Mouse (Mus musculus) intestine, embryonic 14.5 days (tissue): ENCODE results near the gene Ndufaf4. TPM values are rescaled to one million over a fixed set of nuclear protein-coding genes. Genes with fewer than 3 reads are reported as not detected.

Source experiments
- ATAC-seq: fragments of 200-750 bp; cut with Nextera tagmentation; replicated peaks from 2 replicates; pipeline ENCODE4 v1.8.0; 2017; ENCODE audit warnings: low read depth, moderate number of reproducible peaks, moderate TSS enrichment, moderate library complexity; ENCODE audit not compliant: low FRiP score, low TSS enrichment
- DNase-seq: peaks from one replicate; pipeline ENCODE4 v3.0.0-alpha.2; 2018; ENCODE audit warnings: low spot score
- H3K27ac ChIP-seq: fragments of 300-500 bp; sonication (generic); 2 replicates; pipeline ENCODE4 v1.5.1; 2014; ENCODE audit warnings: low read depth, mild to moderate bottlenecking, control low read depth
- H3K27me3 ChIP-seq: fragments of 300-500 bp; sonication (generic); replicated peaks from 2 replicates; pipeline ENCODE4 v1.6.1; 2014; ENCODE audit warnings: low read length, control low read depth; ENCODE audit not compliant: control insufficient read depth, insufficient read depth
- H3K36me3 ChIP-seq: fragments of 300-500 bp; sonication (generic); 2 replicates; pipeline ENCODE4 v1.6.1; 2014; ENCODE audit warnings: low read length, control low read depth; ENCODE audit not compliant: control insufficient read depth, insufficient read depth
- H3K4me1 ChIP-seq: fragments of 300-500 bp; sonication (generic); replicated peaks from 2 replicates; pipeline ENCODE4 v1.6.1; 2014; ENCODE audit warnings: low read length, control low read depth, mixed read lengths; ENCODE audit not compliant: control insufficient read depth, insufficient read depth
- H3K4me2 ChIP-seq: fragments of 300-500 bp; sonication (generic); 2 replicates; pipeline ENCODE4 v1.6.1; 2014; ENCODE audit warnings: low read length
- H3K4me3 ChIP-seq: fragments of 300-500 bp; sonication (generic); 2 replicates; pipeline ENCODE4 v1.5.1; 2014; ENCODE audit warnings: low read depth, low read length, control low read depth, mixed read lengths
- H3K9ac ChIP-seq: fragments of 300-500 bp; sonication (generic); 2 replicates; pipeline ENCODE4 v1.6.1; 2014; ENCODE audit warnings: mild to moderate bottlenecking, low read length
- H3K9me3 ChIP-seq: fragments of 300-500 bp; sonication (generic); 2 replicates; pipeline ENCODE4 v1.6.1; 2016; ENCODE audit warnings: low read length, control low read depth; ENCODE audit not compliant: control insufficient read depth
- WGBS: fragments of 180-500 bp; shearing (Covaris S2); extraction: QIAGEN DNeasy Blood & Tissue Kit; methylation state at CpG from one replicate; pipeline ENCODE4 v1.1.7; 2014; 5-methylcytosine and 5-hydroxymethylcytosine counted together
- polyA plus RNA-seq: library from polyadenylated mRNA; unstranded; fragments of >200 nt; fragmentation: Nextera tagmentation; extraction: Ambion mirVana; gene quantifications from 2 replicates; pipeline ENCODE4 v1.2.1, GENCODE M21; 2014

Ndufaf4 gene
- polyA plus RNA-seq, 1 experiment from 2014 or later: 64.8 TPM

GRCm38 (mm10) chr4:24942728-24943424 is 45.0 kb downstream of the Ndufaf4 start:
- DNase-seq (no peak), ATAC-seq (no peak)
- Histone ChIP-seq H3K27ac (no peak overlapping the region), H3K27me3 (no peaks in the 10 kb centered on the region), H3K36me3 (no peaks in the 10 kb centered on the region), H3K4me1 (no peaks in the 10 kb centered on the region), H3K9me3 (no peaks in the 10 kb centered on the region), H3K4me2 (no peak overlapping the region), H3K4me3 (no peak overlapping the region), H3K9ac (no peak overlapping the region)
- 61% methylated on average over 6 of the region's 6 CpGs for WGBS

Other genes with a start within 250 kb of the Ndufaf4 start
- 5.5 and 5.8 TPM in 2 replicates for gene Klhl32, start 47.0 kb upstream of the Ndufaf4 start, polyA plus RNA-seq
- gene Gpr63, start 68.3 kb downstream of the Ndufaf4 start, polyA plus RNA-seq: 0.83 and 1.7 TPM in 2 replicates